Mouse (Mus musculus) liver, embryonic 14.5 days (tissue): ENCODE data around the gene Stox1. TPM values are rescaled to one million over a fixed set of nuclear protein-coding genes. Genes with fewer than 3 reads are reported as not detected.
A peak's percentile ranks its signal among the peaks of the same experiment; 100 is the strongest.

Source experiments
- ATAC-seq: fragments of 200-750 bp; cut with Nextera tagmentation; 2 replicates; pipeline ENCODE4 v1.8.0; 2017; ENCODE audit warnings: moderate number of reproducible peaks, mild to moderate bottlenecking, moderate library complexity; ENCODE audit not compliant: insufficient read depth
- DNase-seq, 3 experiments: peaks; one replicate each; pipeline ENCODE4 v3.0.0-alpha.2; 2012 to 2013; ENCODE audit warnings: low read depth in 3 of 3, low spot score in 3 of 3
- H3K27ac ChIP-seq: fragments of 300-500 bp; sonication (generic); 2 replicates; pipeline ENCODE4 v1.5.1; 2014; ENCODE audit warnings: moderate library complexity, mild to moderate bottlenecking, control low read depth, inconsistent platforms
- H3K27me3 ChIP-seq: fragments of 300-500 bp; sonication (generic); 2 replicates; pipeline ENCODE4 v1.6.1; 2014; ENCODE audit warnings: mild to moderate bottlenecking, low read length, moderate library complexity; ENCODE audit not compliant: control insufficient read depth, insufficient read depth
- H3K36me3 ChIP-seq: fragments of 300-500 bp; sonication (generic); replicated peaks from 2 replicates; pipeline ENCODE4 v1.6.1; 2014; ENCODE audit warnings: low read depth; ENCODE audit not compliant: control insufficient read depth, insufficient read depth
- H3K4me1 ChIP-seq, 2 experiments: fragments of 200-500 bp in 1 of 2; fragments of 300-500 bp in 1 of 2; sonication (generic) in 1 of 2; replicated peaks; 2 replicates each; pipeline ENCODE4 v1.6.1; 2012 to 2014; ENCODE audit warnings: antibody characterized with exemption in 1 of 2, inconsistent platforms in 1 of 2, low read length in 1 of 2; ENCODE audit not compliant: control insufficient read depth in 2 of 2, insufficient read depth in 2 of 2
- H3K4me2 ChIP-seq: fragments of 300-500 bp; sonication (generic); 2 replicates; pipeline ENCODE4 v1.6.1; 2014; ENCODE audit warnings: low read depth, mild to moderate bottlenecking, control low read depth, moderate library complexity
- H3K4me3 ChIP-seq, 2 experiments: fragments of 200-500 bp in 1 of 2; fragments of 300-500 bp in 1 of 2; sonication (generic) in 1 of 2; 2 replicates each; pipeline ENCODE4 v1.5.1; 2012 to 2014; ENCODE audit warnings: low read depth in 2 of 2, low read length in 2 of 2, mild to moderate bottlenecking in 2 of 2, control low read depth in 1 of 2, inconsistent platforms in 1 of 2, moderate library complexity in 1 of 2; ENCODE audit not compliant: insufficient read depth in 1 of 2
- H3K9ac ChIP-seq: fragments of 300-500 bp; sonication (generic); replicated peaks from 2 replicates; pipeline ENCODE4 v1.6.1; 2014; ENCODE audit warnings: mild to moderate bottlenecking, control low read depth, moderate library complexity
- H3K9me3 ChIP-seq: fragments of 300-500 bp; sonication (generic); 2 replicates; pipeline ENCODE4 v1.6.1; 2016; ENCODE audit warnings: low read length, mixed read lengths; ENCODE audit not compliant: control insufficient read depth
- CTCF ChIP-seq: IDR thresholded peaks from 2 replicates; pipeline ENCODE4 v1.5.1; 2016; ENCODE audit warnings: antibody characterized with exemption, low read depth, control low read depth
- EP300 ChIP-seq: IDR thresholded peaks from 2 replicates; pipeline ENCODE4 v1.6.1; 2016; ENCODE audit warnings: antibody characterized with exemption, low read depth
- WGBS: fragments of 180-500 bp; shearing (Covaris S2); extraction: QIAGEN DNeasy Blood & Tissue Kit; methylation state at CpG from one replicate; pipeline ENCODE4 v1.1.7; 2014; ENCODE audit not compliant: insufficient replicate concordance; 5-methylcytosine and 5-hydroxymethylcytosine counted together
- polyA plus RNA-seq, 2 experiments: library from polyadenylated mRNA; depleted of rRNA in 1 of 2; stranded (reverse) in 1 of 2; unstranded in 1 of 2; fragments of >200 nt; fragmentation: Nextera tagmentation in 1 of 2; extraction: Ambion mirVana in 1 of 2; gene quantifications; 2 replicates each; pipeline versions ENCODE4 v1.2.1 to v1.2.3; 2012 to 2014

Gene Stox1
- polyA plus RNA-seq (2012; rRNA removed) (0.13 and 0.21 TPM in 2 replicates), polyA plus RNA-seq (2014; fragmentation: Nextera tagmentation; extraction: Ambion mirVana) (0.04 and 0.34 TPM in 2 replicates)

DNA sequence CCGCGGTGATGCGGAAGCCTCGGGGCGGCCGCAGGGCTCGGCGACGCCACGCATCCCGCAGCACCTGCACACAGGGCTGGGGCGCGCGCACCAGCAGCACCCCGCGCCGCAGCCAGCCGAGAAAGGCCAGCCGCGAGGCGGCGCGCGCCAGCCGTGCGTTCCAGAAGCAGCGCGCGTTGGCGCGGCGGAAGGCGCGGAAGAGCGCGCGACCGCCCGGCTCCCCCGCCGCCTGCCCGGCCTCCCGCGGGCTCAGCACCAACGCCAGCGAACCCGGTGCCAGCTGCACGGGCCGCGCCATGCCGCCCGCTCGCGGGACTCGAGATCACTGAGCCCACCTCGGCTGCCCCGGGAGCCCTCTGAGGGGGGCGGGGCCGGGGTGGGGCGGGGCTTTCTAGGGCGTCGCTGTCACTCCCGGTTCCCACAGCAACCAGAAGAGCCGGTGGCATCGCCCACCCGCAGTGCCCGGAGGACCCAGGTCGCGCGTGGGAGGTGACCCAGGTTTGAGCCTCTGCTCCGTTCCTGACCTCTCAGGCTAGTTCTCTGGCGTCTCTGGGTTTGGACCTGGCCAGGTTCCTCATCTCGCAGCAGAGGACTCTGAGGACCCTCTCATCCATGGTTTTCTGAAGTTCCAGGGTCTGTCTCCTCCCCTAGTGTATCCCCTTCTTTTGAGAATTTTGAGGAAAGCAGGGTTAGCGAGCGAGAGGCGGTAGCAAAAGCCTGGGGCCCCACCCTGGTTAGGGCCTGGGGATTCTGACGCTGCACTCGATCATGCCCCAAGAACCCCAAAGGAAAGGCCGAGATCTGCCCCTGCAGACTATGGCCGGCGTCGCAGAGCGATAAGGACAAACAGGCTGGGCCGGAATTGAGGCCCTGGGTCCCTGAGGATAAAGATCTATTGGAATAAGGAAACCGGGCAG is at the start of gene Stox1:
TSS of gene Stox1 (minus strand) at position 358 of the 917 bp plus-strand sequence.
- DNase-seq (peak; percentile 15 to 22 (median 22)), ATAC-seq (peak; percentile 69)
- Histone ChIP-seq H3K4me3 (peak within 1 kb of the TSS; percentile 60 to 69), H3K4me1 (no peaks in the 10 kb centered on the region; a peak in 1 of 4 replicates), H3K9ac (no peak within 1 kb of the TSS), H3K27me3 (peaks cover 19% of the 10 kb centered on the region), H3K36me3 (no peaks in the 10 kb centered on the region), H3K4me2 (peak within 1 kb of the TSS; percentile 76), H3K9me3 (no peaks in the 10 kb centered on the region), H3K27ac (no peak within 1 kb of the TSS)
- WGBS, result 2% methylated on average over 83 of the region's 85 CpGs
- peak; percentile 27 for TF ChIP-seq CTCF
- TF ChIP-seq EP300, result no peak

DNA sequence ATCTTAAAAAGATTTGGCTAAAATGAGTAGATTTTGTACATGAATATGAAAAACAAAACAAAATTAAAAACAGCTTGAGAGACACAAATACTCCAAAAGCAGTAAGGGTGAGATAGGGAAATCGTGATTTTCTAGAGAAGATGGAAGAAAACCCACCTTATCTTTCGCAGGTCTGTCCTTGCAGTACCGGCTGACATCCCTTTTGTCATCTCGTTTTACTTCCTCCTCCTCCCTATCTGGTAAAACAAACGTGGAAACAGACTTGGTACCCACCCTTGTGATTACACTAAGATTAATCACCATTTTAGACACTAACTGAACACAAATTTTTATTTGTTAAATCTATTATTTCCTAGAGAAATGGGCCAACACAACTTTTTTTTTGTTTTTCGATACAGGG is 24.9 kb upstream of the Stox1 start:
- Histone ChIP-seq H3K4me3 (no peak overlapping the region), H3K9ac (no peak overlapping the region), H3K36me3 (peaks cover 74% of the 10 kb centered on the region), H3K4me1 (no peaks in the 10 kb centered on the region), H3K4me2 (no peak overlapping the region), H3K27ac (no peak overlapping the region), H3K27me3 (no peaks in the 10 kb centered on the region), H3K9me3 (no peaks in the 10 kb centered on the region)
- WGBS, result 38% methylated on average over 6 of the region's 6 CpGs
- no peak for TF ChIP-seq EP300
- TF ChIP-seq CTCF, result no peak
- ATAC-seq (no peak), DNase-seq (no peak)

DNA sequence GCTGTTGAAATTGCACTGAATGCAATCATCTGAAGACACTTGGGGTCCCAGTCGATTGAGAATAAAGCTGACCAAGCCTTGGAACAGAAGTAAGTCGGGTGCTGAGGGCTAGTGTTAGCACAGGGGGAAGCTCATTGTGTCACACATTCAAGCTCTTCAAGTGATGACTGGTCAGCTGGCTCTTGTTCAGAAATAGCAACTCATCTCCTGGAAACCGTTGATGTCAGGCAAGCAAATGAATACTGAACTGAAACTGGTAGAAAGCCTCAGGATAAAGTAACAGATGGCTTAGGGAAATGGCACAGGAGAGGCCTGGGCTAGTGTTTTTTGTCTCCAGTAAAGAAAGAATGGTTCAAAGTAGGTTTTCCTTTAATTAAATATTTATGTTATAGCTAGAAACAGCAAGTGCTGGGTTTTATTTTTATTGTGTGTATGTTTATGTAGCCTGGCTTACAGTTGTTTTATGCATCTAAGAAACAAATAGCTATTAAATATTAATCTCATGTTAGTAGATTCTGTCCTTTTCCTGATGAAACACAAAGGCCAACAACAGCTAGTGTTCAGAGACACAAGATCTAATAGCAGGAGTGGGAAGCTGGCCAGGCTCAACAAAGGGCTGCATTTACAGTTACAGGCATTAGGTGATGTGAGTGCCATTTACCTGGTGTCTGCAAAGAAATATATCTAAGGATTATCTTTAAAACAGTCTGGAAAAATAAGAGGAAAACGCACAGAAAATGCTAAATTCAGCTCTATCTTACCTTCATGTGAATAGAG is 14.2 kb upstream of the Stox1 start:
- H3K9me3 ChIP-seq, result no peaks in the 10 kb centered on the region
- WGBS, result 68% methylated on average over 4 of the region's 4 CpGs
- no peaks in the 10 kb centered on the region for H3K27me3 ChIP-seq
- no peak overlapping the region for H3K4me2 ChIP-seq
- H3K4me3 ChIP-seq, result no peak overlapping the region
- H3K4me1 ChIP-seq, result no peaks in the 10 kb centered on the region
- no peak for TF ChIP-seq EP300
- no peak for TF ChIP-seq CTCF
- H3K36me3 ChIP-seq, result peaks cover 17% of the 10 kb centered on the region
- no peak overlapping the region for H3K9ac ChIP-seq
- ATAC-seq, result no peak
- no peak overlapping the region for H3K27ac ChIP-seq
- no peak for DNase-seq

DNA sequence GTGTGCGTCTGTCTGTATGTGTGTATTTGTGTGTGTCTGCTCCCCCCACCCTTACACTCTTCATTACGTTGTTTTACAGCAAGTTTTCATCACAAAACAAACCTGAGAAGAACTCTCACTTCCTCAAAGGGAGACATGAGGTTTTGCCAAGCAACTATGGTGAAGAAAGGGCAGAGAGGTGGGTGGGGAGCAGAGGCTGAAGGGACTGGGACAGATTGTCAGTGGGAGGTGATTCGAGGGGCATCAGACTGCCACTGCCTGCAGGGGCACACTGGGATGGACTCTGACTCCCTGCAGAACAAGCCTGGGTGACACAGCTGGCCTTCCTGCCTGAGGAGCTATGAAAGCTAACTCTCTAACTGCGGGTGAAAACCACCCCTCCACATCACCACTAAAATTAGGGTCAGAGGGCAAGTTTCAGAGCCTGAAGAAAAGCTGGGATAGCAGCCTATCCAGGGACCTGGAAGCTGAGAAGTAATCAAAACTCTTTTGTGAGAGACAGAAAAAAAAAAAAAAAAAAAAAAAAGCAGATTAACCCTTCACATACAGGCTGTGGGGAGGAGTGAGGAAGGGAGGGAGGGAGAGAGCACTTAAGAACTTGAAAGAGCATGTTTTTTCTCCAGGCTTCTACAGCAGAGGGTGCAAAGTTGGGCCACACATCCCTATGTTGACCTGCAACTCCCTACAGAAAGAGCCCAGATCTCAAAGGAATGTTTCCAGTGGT is 11.2 kb upstream of the Stox1 start:
- Histone ChIP-seq H3K4me2 (no peak overlapping the region), H3K9ac (no peak overlapping the region), H3K27ac (no peak overlapping the region), H3K4me3 (no peak overlapping the region), H3K36me3 (peaks cover 2% of the 10 kb centered on the region; the same call in 1 of the 2 replicates), H3K4me1 (no peaks in the 10 kb centered on the region), H3K27me3 (no peaks in the 10 kb centered on the region), H3K9me3 (no peaks in the 10 kb centered on the region)
- 37% methylated on average over 4 of the region's 4 CpGs for WGBS
- ATAC-seq, result no peak
- DNase-seq, result no peak
- TF ChIP-seq EP300 (no peak), CTCF (no peak)
